In genomic region chr10:79834769-79835398, GRCm38 (mm10) we compare ENCODE assay signal across 9 mouse cellular contexts. TPM values are rescaled to one million over a fixed set of nuclear protein-coding genes. Genes with fewer than 3 reads are reported as not detected.
DNase-seq lines count a peak whose midpoint lies in the region; ATAC-seq and TF ChIP-seq lines count a peak whose summit lies in the region.
"Had no signal": no experiment of that assay in that cellular context is flagged by ENCODE, and none has a peak within 500 bp of the region (broad histone marks: within the 10 kb centered on the region; RNA-seq: fewer than 3 reads in every experiment).

No protein-coding gene starts in this region.

- no peak overlapping the region for H3K4me2 ChIP-seq in kidney, embryonic 14.5 days (replicated peaks; ENCODE audit: low read depth, low read length)
- no peak overlapping the region for H3K4me2 ChIP-seq in liver, postnatal 0 days (ENCODE audit: low read depth, low read length)
- no peak overlapping the region for H3K4me2 ChIP-seq in neural tube, embryonic 13.5 days

- H3K27ac ChIP-seq in kidney, embryonic 14.5 days (ENCODE audit: low read depth, low read length) = no peak overlapping the region
- no peak overlapping the region for H3K27ac ChIP-seq in liver, postnatal 0 days (ENCODE audit: low read depth)
- no peak overlapping the region for H3K27ac ChIP-seq in neural tube, embryonic 13.5 days (replicated peaks)

- H3K4me1 ChIP-seq in kidney, embryonic 14.5 days (ENCODE audit: control insufficient read depth, insufficient read depth, low read length) = no peaks in the 10 kb centered on the region
- no peaks in the 10 kb centered on the region for H3K4me1 ChIP-seq in liver, postnatal 0 days (ENCODE audit: insufficient read depth)
- H3K4me1 ChIP-seq in neural tube, embryonic 13.5 days (replicated peaks) = no peaks in the 10 kb centered on the region

- H3K79me3 ChIP-seq in C2C12 (ENCODE audit: low read depth) = no peaks in the 10 kb centered on the region

- H3K36me3 ChIP-seq in C2C12 (ENCODE audit: control insufficient read depth, insufficient read depth) = no peaks in the 10 kb centered on the region
- H3K36me3 ChIP-seq in kidney, embryonic 14.5 days (ENCODE audit: control insufficient read depth, insufficient read depth, low read length) = no peaks in the 10 kb centered on the region
- no peaks in the 10 kb centered on the region for H3K36me3 ChIP-seq in liver, postnatal 0 days (replicated peaks; ENCODE audit: insufficient read depth, low read length)
- no peaks in the 10 kb centered on the region for H3K36me3 ChIP-seq in neural tube, embryonic 13.5 days

- no peak overlapping the region for H3K4me3 ChIP-seq in C2C12 (ENCODE audit: insufficient read depth, poor library complexity, severe bottlenecking)
- no peak overlapping the region for H3K4me3 ChIP-seq in kidney, embryonic 14.5 days (ENCODE audit: low read length)
- no peak overlapping the region for H3K4me3 ChIP-seq in liver, postnatal 0 days (ENCODE audit: low read depth, low read length)
- no peak overlapping the region for H3K4me3 ChIP-seq in neural tube, embryonic 13.5 days

- no peaks in the 10 kb centered on the region for H3K79me2 ChIP-seq in C2C12 (ENCODE audit: control insufficient read depth, insufficient read depth)

- H3K9ac ChIP-seq in kidney, embryonic 14.5 days (ENCODE audit: low read depth, low read length) = no peak overlapping the region
- no peak overlapping the region for H3K9ac ChIP-seq in liver, postnatal 0 days (replicated peaks)
- H3K9ac ChIP-seq in neural tube, embryonic 13.5 days = no peak overlapping the region

- peak; percentile 76 for DNase-seq in T-cell, adult 2 months (ENCODE audit: low spot score)
- DNase-seq in heart, adult 9 months (ENCODE audit: low spot score in 2 of 2) = peak; percentile 65 to 70
- peak; percentile 83 for DNase-seq in liver, postnatal 0 days
- DNase-seq in thymus, postnatal 14 days = peak; percentile 87

- H3K27me3 ChIP-seq in C2C12 (ENCODE audit: control insufficient read depth, insufficient read depth, insufficient read length) = peaks cover 9% of the 10 kb centered on the region
- no peaks in the 10 kb centered on the region for H3K27me3 ChIP-seq in kidney, embryonic 14.5 days (ENCODE audit: control insufficient read depth, insufficient read depth, low read length)
- no peaks in the 10 kb centered on the region for H3K27me3 ChIP-seq in liver, postnatal 0 days (ENCODE audit: insufficient read depth, low read length)
- no peaks in the 10 kb centered on the region for H3K27me3 ChIP-seq in neural tube, embryonic 13.5 days

- TF ChIP-seq CTCF in C2C12 (IDR thresholded peaks at IDR 0.05; ENCODE audit: control insufficient read depth, insufficient read depth, insufficient read length) = peak; percentile 91
- peak; percentile 96 for TF ChIP-seq CTCF in liver, postnatal 0 days (IDR thresholded peaks at IDR 0.05; ENCODE audit: low read depth)

- no peak overlapping the region for H3ac ChIP-seq in C2C12 (ENCODE audit: control insufficient read depth, insufficient read length, low read depth)

- H3K9me3 ChIP-seq in kidney, embryonic 14.5 days (ENCODE audit: control insufficient read depth, low read length) = no peaks in the 10 kb centered on the region
- no peaks in the 10 kb centered on the region for H3K9me3 ChIP-seq in liver, postnatal 0 days (ENCODE audit: low read length)
- H3K9me3 ChIP-seq in neural tube, embryonic 13.5 days = no peaks in the 10 kb centered on the region

- peak; percentile 73 for ATAC-seq in common myeloid progenitor, adult 5-6 weeks (replicated peaks; ENCODE audit: low read depth, poor library complexity, severe bottlenecking)
- ATAC-seq in kidney, embryonic 14.5 days (ENCODE audit: low FRiP score, low TSS enrichment) = peak; percentile 70
- peak; percentile 38; the same call in 1 of the 2 replicates for ATAC-seq in liver, postnatal 0 days
- peak; percentile 42; the same call in 1 of the 2 replicates for ATAC-seq in neural tube, embryonic 13.5 days (ENCODE audit: low read depth)

- TF ChIP-seq EP300 in liver, postnatal 0 days (IDR thresholded peaks at IDR 0.05; ENCODE audit: low read depth) = no peak

- WGBS in kidney, embryonic 14.5 days = 21% methylated on average over 9 of the region's 9 CpGs
- 24% methylated on average over 9 of the region's 9 CpGs for WGBS in liver, postnatal 0 days (ENCODE audit: insufficient replicate concordance)
- WGBS in neural tube, embryonic 13.5 days = 24% methylated on average over 9 of the region's 9 CpGs

TF ChIP-seq in C2C12, 6 proteins besides CTCF, POLR2A, EP300 and RAD21:
- TF ChIP-seq CEBPB (IDR thresholded peaks at IDR 0.05; ENCODE audit: low read depth) (no peak), MAX (IDR thresholded peaks at IDR 0.05) (no peak), MYOG (IDR thresholded peaks at IDR 0.05; ENCODE audit: control insufficient read depth, extremely low read depth, insufficient read length) (no peak), USF1 (IDR thresholded peaks at IDR 0.05; ENCODE audit: low read depth) (no peak), MYOD1 (IDR thresholded peaks at IDR 0.05; ENCODE audit: control insufficient read depth, insufficient read length, low read depth) (no peak), FOSL1 (IDR thresholded peaks at IDR 0.05; ENCODE audit: insufficient read depth, low read length, poor library complexity, severe bottlenecking) (no peak)
TF ChIP-seq in C2C12: peak in this region for 0.

RNA-seq across cellular contexts. Expression of gene Misp, which starts 14.1 kb away (rescaled TPM):
- polyA plus RNA-seq in C2C12 (2012; fragmentation: generic; extraction: Trizol) = not detected
- total RNA-seq in common myeloid progenitor, adult 5-6 weeks (2017) = not detected in 2 replicates
- polyA plus RNA-seq in kidney, embryonic 14.5 days (2014; fragmentation: Nextera tagmentation; extraction: Ambion mirVana) = 4.1 and 9.0 TPM in 2 replicates
- polyA plus RNA-seq in liver, postnatal 0 days (2015; fragmentation: Nextera tagmentation; extraction: Ambion mirVana) = 1.00 and 1.3 TPM in 2 replicates
- polyA plus RNA-seq in neural tube, embryonic 13.5 days (2015; fragmentation: Nextera tagmentation; extraction: Ambion mirVana) = 2.1 and 2.5 TPM in 2 replicates
- total RNA-seq: gastrocnemius, postnatal 36 days had no signal

RNA-seq across cellular contexts. Expression of gene Ptbp1, which starts 19.3 kb away (rescaled TPM):
- 345 TPM for polyA plus RNA-seq in C2C12 (2012; fragmentation: generic; extraction: Trizol)
- 210 and 221 TPM in 2 replicates for total RNA-seq in common myeloid progenitor, adult 5-6 weeks (2017)
- 279 and 333 TPM in 2 replicates for polyA plus RNA-seq in kidney, embryonic 14.5 days (2014; fragmentation: Nextera tagmentation; extraction: Ambion mirVana)
- 55.4 and 59.1 TPM in 2 replicates for polyA plus RNA-seq in liver, postnatal 0 days (2015; fragmentation: Nextera tagmentation; extraction: Ambion mirVana)
- 87.9 and 114 TPM in 2 replicates for polyA plus RNA-seq in neural tube, embryonic 13.5 days (2015; fragmentation: Nextera tagmentation; extraction: Ambion mirVana)

RNA-seq across cellular contexts. Expression of gene Prtn3, which starts 39.4 kb away (rescaled TPM):
- polyA plus RNA-seq in C2C12 (2012; fragmentation: generic; extraction: Trizol) = not detected
- 131 and 159 TPM in 2 replicates for total RNA-seq in common myeloid progenitor, adult 5-6 weeks (2017)
- 9.6 and 11.1 TPM in 2 replicates for polyA plus RNA-seq in kidney, embryonic 14.5 days (2014; fragmentation: Nextera tagmentation; extraction: Ambion mirVana)
- polyA plus RNA-seq in liver, postnatal 0 days (2015; fragmentation: Nextera tagmentation; extraction: Ambion mirVana) = 123 and 127 TPM in 2 replicates
- 14.3 and 14.7 TPM in 2 replicates for polyA plus RNA-seq in neural tube, embryonic 13.5 days (2015; fragmentation: Nextera tagmentation; extraction: Ambion mirVana)
- total RNA-seq: gastrocnemius, postnatal 36 days had no signal

RNA-seq across cellular contexts. Expression of gene Plppr3, which starts 39.5 kb away (rescaled TPM):
- polyA plus RNA-seq in C2C12 (2012; fragmentation: generic; extraction: Trizol) = 2.3 TPM
- 40.8 and 46.6 TPM in 2 replicates for total RNA-seq in common myeloid progenitor, adult 5-6 weeks (2017)
- 58.8 and 59.7 TPM in 2 replicates for polyA plus RNA-seq in kidney, embryonic 14.5 days (2014; fragmentation: Nextera tagmentation; extraction: Ambion mirVana)
- 2.9 and 4.9 TPM in 2 replicates for polyA plus RNA-seq in liver, postnatal 0 days (2015; fragmentation: Nextera tagmentation; extraction: Ambion mirVana)
- 343 and 361 TPM in 2 replicates for polyA plus RNA-seq in neural tube, embryonic 13.5 days (2015; fragmentation: Nextera tagmentation; extraction: Ambion mirVana)
- total RNA-seq: gastrocnemius, postnatal 36 days had no signal

RNA-seq across cellular contexts. Expression of gene Palm, which starts 41.5 kb away (rescaled TPM):
- polyA plus RNA-seq in C2C12 (2012; fragmentation: generic; extraction: Trizol) = 39.9 TPM
- total RNA-seq in common myeloid progenitor, adult 5-6 weeks (2017) = 21.8 and 24.8 TPM in 2 replicates
- 101 and 136 TPM in 2 replicates for polyA plus RNA-seq in kidney, embryonic 14.5 days (2014; fragmentation: Nextera tagmentation; extraction: Ambion mirVana)
- polyA plus RNA-seq in liver, postnatal 0 days (2015; fragmentation: Nextera tagmentation; extraction: Ambion mirVana) = 7.9 and 9.2 TPM in 2 replicates
- 214 and 231 TPM in 2 replicates for polyA plus RNA-seq in neural tube, embryonic 13.5 days (2015; fragmentation: Nextera tagmentation; extraction: Ambion mirVana)

Comparison
In these comparisons a context has a peak if more than half of its experiments do, and no peak if none do; other contexts are left out.
1. RNA of gene Prtn3, which starts 39.4 kb away (polyA plus RNA-seq): 123 to 127 TPM in liver, postnatal 0 days, 14.3 to 14.7 TPM in neural tube, embryonic 13.5 days and 9.6 to 11.1 TPM in kidney, embryonic 14.5 days; not detected in C2C12 (single experiment); every median in the first group is over 10 times any median in the second.
2. Peak in every context shown above with its lines, with median percentiles within 50 percentile points of each other: DNase-seq and ATAC-seq.